Mouse (Mus musculus) limb, embryonic 14.5 days (tissue): Measurements from ENCODE around the gene Alx3. TPM values are rescaled to one million over a fixed set of nuclear protein-coding genes. Genes with fewer than 3 reads are reported as not detected.
A peak's percentile ranks its signal among the peaks of the same experiment; 100 is the strongest.

ENCODE experiments used
- ATAC-seq: fragments of 200-750 bp; cut with Nextera tagmentation; 2 replicates; pipeline ENCODE4 v1.8.0; 2017; ENCODE audit warnings: low read depth, moderate number of reproducible peaks, moderate TSS enrichment; ENCODE audit not compliant: low FRiP score
- DNase-seq: peaks from one replicate; pipeline ENCODE4 v3.0.0-alpha.2; 2015; ENCODE audit warnings: low spot score
- H3K27ac ChIP-seq: fragments of 300-500 bp; sonication (generic); replicated peaks from 2 replicates; pipeline ENCODE4 v1.5.1; 2014; ENCODE audit warnings: low read depth, mild to moderate bottlenecking, low read length, moderate library complexity, mixed read lengths
- H3K27me3 ChIP-seq: fragments of 300-500 bp; sonication (generic); 2 replicates; pipeline ENCODE4 v1.6.1; 2014; ENCODE audit warnings: low read length, mixed read lengths; ENCODE audit not compliant: control insufficient read depth, insufficient read depth
- H3K36me3 ChIP-seq: fragments of 300-500 bp; sonication (generic); 2 replicates; pipeline ENCODE4 v1.6.1; 2014; ENCODE audit warnings: mild to moderate bottlenecking, low read length, moderate library complexity, mixed read lengths; ENCODE audit not compliant: control insufficient read depth, insufficient read depth
- H3K4me1 ChIP-seq: fragments of 300-500 bp; sonication (generic); 2 replicates; pipeline ENCODE4 v1.6.1; 2014; ENCODE audit warnings: antibody characterized with exemption, low read length, mixed read lengths; ENCODE audit not compliant: control insufficient read depth, insufficient read depth
- H3K4me2 ChIP-seq: fragments of 300-500 bp; sonication (generic); replicated peaks from 2 replicates; pipeline ENCODE4 v1.6.1; 2014; ENCODE audit warnings: low read depth, mild to moderate bottlenecking, low read length, moderate library complexity; ENCODE audit not compliant: severe bottlenecking
- H3K4me3 ChIP-seq: fragments of 300-500 bp; sonication (generic); replicated peaks from 2 replicates; pipeline ENCODE4 v1.5.1; 2014; ENCODE audit warnings: low read length
- H3K9ac ChIP-seq: fragments of 300-500 bp; sonication (generic); 2 replicates; pipeline ENCODE4 v1.6.1; 2014; ENCODE audit warnings: mild to moderate bottlenecking, low read depth, low read length, moderate library complexity; ENCODE audit not compliant: severe bottlenecking
- H3K9me3 ChIP-seq: fragments of 300-500 bp; sonication (generic); 2 replicates; pipeline ENCODE4 v1.6.1; 2016; ENCODE audit warnings: low read length; ENCODE audit not compliant: control insufficient read depth
- POLR2A ChIP-seq: fragments of 200-500 bp; IDR thresholded peaks from 2 replicates; pipeline ENCODE4 v1.8.0; 2012; ENCODE audit warnings: inconsistent platforms, mild to moderate bottlenecking, moderate library complexity, borderline replicate concordance; ENCODE audit not compliant: insufficient read depth, insufficient read length; ENCODE audit errors: extremely low read depth
- WGBS: fragments of 180-500 bp; shearing (Covaris S2); extraction: QIAGEN DNeasy Blood & Tissue Kit; methylation state at CpG from one replicate; pipeline ENCODE4 v1.1.7; 2014; 5-methylcytosine and 5-hydroxymethylcytosine counted together
- polyA plus RNA-seq, 2 experiments: library from polyadenylated mRNA; depleted of rRNA in 1 of 2; stranded (reverse) in 1 of 2; unstranded in 1 of 2; fragments of >200 nt; fragmentation: Nextera tagmentation in 1 of 2; extraction: Ambion mirVana in 1 of 2; gene quantifications; 2 replicates each; pipeline versions ENCODE4 v1.2.1 to v1.2.3; 2012 to 2014

Alx3 gene
- polyA plus RNA-seq, 2 experiments = 9.5 to 14.9 TPM

- H3K27ac ChIP-seq = no peak overlapping the region
- no peaks in the 10 kb centered on the region for H3K9me3 ChIP-seq
- DNase-seq = no peak
- TF ChIP-seq POLR2A = no peak
- no peak for ATAC-seq
- H3K27me3 ChIP-seq = peaks cover 65% of the 10 kb centered on the region
- peaks cover 16% of the 10 kb centered on the region for H3K4me1 ChIP-seq
- H3K9ac ChIP-seq = no peak overlapping the region
- H3K36me3 ChIP-seq = no peaks in the 10 kb centered on the region
- no peak overlapping the region for H3K4me3 ChIP-seq
- 30% methylated on average over 1 of the region's 1 CpGs for WGBS
- no peak overlapping the region for H3K4me2 ChIP-seq
Observed at GRCm38 (mm10) chr3:107583893-107584292, 10.9 kb upstream of the Alx3 start.

- H3K4me1 ChIP-seq = peaks cover 8% of the 10 kb centered on the region
- no peaks in the 10 kb centered on the region for H3K36me3 ChIP-seq
- no peak overlapping the region for H3K4me3 ChIP-seq
- no peak for TF ChIP-seq POLR2A
- DNase-seq (no peak), ATAC-seq (no peak)
- peaks cover 39% of the 10 kb centered on the region for H3K27me3 ChIP-seq
- H3K4me2 ChIP-seq = no peak overlapping the region
- 59% methylated on average over 6 of the region's 6 CpGs for WGBS
- no peak overlapping the region for H3K9ac ChIP-seq
- H3K9me3 ChIP-seq = no peaks in the 10 kb centered on the region
- no peak overlapping the region for H3K27ac ChIP-seq
Observed at GRCm38 (mm10) chr3:107586504-107586903, 8.3 kb upstream of the Alx3 start.

- H3K27me3 ChIP-seq = peaks cover 22% of the 10 kb centered on the region
- no peak overlapping the region for H3K27ac ChIP-seq
- TF ChIP-seq POLR2A = no peak
- no peak overlapping the region for H3K4me2 ChIP-seq
- no peaks in the 10 kb centered on the region for H3K36me3 ChIP-seq
- no peak for ATAC-seq
- peaks cover 12% of the 10 kb centered on the region; the same call in 1 of the 2 replicates for H3K4me1 ChIP-seq
- WGBS = 64% methylated on average over 1 of the region's 1 CpGs
- no peaks in the 10 kb centered on the region for H3K9me3 ChIP-seq
- no peak overlapping the region for H3K4me3 ChIP-seq
- no peak overlapping the region for H3K9ac ChIP-seq
- DNase-seq = no peak
Observed at GRCm38 (mm10) chr3:107591612-107592011, 3.2 kb upstream of the Alx3 start.

GRCm38 (mm10) chr3:107593632-107594031 is 1.2 kb upstream of the Alx3 start:
- Histone ChIP-seq H3K4me1 (peaks cover 17% of the 10 kb centered on the region; the same call in 1 of the 2 replicates), H3K9ac (no peak overlapping the region), H3K27me3 (peaks cover 37% of the 10 kb centered on the region), H3K36me3 (no peaks in the 10 kb centered on the region), H3K4me3 (no peak overlapping the region), H3K4me2 (no peak overlapping the region), H3K9me3 (no peaks in the 10 kb centered on the region), H3K27ac (no peak overlapping the region)
- TF ChIP-seq POLR2A = no peak
- ATAC-seq = no peak
- DNase-seq = peak; percentile 7
- WGBS = 12% methylated on average over 2 of the region's 2 CpGs

GRCm38 (mm10) chr3:107595264-107595937 is 570 bp downstream of the Alx3 start:
- H3K9ac ChIP-seq = peak overlapping the region; percentile 59
- 3% methylated on average over 31 of the region's 50 CpGs for WGBS
- peak overlapping the region; percentile 93 for H3K4me2 ChIP-seq
- DNase-seq (no peak), ATAC-seq (peak; percentile 34; the same call in 1 of the 2 replicates)
- no peaks in the 10 kb centered on the region for H3K9me3 ChIP-seq
- H3K4me1 ChIP-seq = peaks cover 25% of the 10 kb centered on the region
- H3K36me3 ChIP-seq = no peaks in the 10 kb centered on the region
- 0 out of 2 replicates have a peak overlapping the region, but pooled peaks have one; percentile 38 for H3K27ac ChIP-seq
- H3K4me3 ChIP-seq = peak overlapping the region; percentile 54
- peaks cover 45% of the 10 kb centered on the region for H3K27me3 ChIP-seq
- no peak for TF ChIP-seq POLR2A
